Mouse (Mus musculus): ENCODE measurements around the gene Clcn7.

The Clcn7 gene

DNA sequence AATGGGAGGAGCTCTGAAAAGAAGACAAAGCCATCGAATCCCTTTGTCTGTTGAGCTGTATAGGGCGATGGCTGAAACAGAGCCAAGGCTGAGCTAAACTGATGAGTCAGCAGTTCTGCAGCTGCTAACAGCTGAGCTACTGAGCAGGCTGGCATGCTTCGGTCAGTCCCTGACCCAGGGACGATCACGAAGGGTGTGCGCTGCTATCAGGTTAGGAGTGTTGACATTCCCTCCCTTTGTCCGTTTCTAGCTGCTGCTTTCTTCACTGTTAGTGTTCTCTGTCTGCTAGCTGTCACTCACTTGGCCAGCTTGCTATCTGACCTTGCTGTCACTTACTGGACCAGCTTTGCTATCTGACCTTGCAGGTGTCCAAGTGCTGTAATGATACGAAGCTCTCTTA, 6.1 kb upstream of the Clcn7 start:
- DNase-seq (ENCODE audit: low read depth, low spot score), result peak; percentile 13

DNA sequence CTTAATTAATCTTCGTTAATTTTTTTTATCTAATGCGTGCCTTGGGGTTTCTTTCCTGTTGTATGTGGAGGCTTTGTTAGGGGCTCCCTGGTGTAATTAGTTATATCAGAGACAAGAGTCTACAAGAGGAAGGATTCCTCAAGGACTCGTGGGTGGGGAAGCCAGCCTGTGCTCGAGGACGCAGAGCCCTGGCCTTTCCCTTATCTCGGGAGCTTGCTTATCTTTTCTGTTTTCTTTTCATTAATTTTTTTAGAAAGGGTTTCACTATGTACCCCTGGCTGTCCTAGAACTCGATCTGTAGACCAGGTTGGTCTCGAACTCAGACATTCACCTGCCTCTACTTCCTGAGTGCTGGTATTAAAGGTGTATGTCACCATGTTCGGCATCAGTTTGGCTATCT, 5.5 kb upstream of the Clcn7 start:
- no peak for DNase-seq (ENCODE audit: low read depth, low spot score)

DNA sequence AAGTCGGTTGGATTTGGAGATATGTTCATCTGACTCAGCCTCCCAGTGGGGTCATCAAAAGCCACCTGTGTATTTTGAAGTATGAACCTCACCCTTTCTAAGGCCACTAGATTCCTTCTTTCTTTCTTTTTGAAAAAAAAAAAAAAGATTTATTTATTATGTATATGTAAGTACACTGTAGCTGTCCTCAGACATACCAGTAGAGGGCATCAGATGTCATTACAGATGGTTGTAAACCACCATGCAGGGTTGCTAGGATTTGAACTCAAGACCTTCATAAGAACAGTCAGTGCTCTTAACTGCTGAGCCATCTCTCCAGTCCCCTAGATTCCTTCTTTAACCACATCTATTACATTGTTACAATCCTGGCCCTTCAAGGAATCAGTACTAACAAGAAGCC, 3.1 kb upstream of the Clcn7 start:
- DNase-seq (ENCODE audit: low read depth, low spot score), result no peak

DNA sequence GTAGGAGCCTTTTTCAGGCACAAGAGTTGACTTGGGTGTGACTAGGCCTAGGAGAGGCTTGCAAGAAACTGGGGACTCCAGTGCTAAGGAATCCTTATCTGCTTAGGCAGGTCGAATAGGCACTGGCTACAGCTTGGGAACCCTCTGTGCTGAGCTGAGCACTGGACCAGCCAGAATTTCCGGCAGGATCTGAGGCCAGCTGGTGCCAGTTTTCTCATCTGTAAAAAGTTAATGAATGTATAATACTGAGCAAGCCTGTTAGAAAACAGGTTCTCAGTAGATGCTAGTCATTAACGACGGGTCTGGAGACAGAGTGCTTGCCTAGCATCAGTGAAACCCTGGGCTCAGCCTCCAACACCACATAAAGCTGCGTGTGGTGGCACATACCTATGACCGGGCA, 2.4 kb downstream of the Clcn7 start:
- no peak for DNase-seq (ENCODE audit: low read depth, low spot score)

DNA sequence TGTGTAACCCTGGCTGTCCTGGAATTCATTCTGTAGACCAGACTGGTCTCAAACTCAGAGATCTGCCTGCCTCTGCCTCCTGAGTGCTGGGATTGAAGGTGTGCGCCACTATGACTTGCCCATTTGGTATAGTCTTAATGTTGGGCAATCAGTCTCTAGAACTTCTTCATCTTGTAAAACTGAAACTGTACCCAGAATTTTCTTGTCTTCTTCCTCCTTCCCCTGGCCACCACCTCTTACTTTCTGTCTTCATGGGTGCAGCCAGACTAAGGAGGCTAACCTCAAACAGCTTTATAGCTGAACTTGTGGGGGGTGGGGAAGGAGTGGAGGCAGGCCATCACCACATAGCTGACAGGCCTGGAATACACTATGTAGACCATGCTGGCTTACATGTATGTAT, 5.6 kb downstream of the Clcn7 start:
- DNase-seq (ENCODE audit: low read depth, low spot score), result no peak

DNA sequence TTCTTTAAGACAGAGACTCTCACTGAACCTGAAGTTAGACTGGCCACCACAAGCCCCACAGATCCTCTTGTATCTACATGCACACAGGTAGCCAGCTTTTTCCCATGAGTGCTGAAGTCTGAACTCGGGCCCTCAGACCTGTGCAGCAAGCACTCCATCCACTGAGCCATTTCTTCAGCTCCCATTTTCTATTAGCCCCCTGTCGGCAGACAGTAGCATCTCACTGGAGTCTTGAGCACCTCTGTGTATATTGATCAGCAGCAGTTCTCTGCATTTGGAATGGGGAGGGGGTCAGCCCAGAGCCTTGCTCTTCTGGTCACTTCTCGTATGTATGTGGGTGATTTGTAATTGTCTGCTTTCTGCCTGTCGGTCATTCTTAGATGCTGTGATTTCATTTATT, 6.8 kb downstream of the Clcn7 start:
- no peak for DNase-seq (ENCODE audit: low read depth, low spot score)

DNA sequence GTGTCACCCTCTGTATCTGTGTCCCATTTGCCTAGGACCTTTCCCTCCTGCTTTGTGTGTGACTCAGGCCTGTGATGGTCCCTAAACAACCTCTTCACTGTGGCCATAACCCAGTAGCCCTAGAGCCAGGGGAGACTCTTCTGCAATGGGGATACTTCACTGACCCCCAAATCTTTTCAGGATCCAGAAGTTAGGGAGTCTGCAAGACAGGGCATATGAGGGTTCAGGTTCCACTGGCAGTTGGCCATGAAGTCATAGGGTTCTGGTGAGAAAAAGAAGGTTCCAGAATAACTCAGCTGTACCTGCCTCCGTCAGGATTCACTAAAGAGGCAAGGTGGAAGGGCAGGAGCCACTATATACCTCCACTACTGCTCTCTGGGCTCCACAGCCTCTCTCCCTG, 29.0 kb downstream of the Clcn7 start, which contains the start of gene Ccdc154:
Gene Ccdc154 (plus strand): TSS at position 301 of the 400 bp plus-strand sequence.
- no peak for DNase-seq (ENCODE audit: low read depth, low spot score)

DNA sequence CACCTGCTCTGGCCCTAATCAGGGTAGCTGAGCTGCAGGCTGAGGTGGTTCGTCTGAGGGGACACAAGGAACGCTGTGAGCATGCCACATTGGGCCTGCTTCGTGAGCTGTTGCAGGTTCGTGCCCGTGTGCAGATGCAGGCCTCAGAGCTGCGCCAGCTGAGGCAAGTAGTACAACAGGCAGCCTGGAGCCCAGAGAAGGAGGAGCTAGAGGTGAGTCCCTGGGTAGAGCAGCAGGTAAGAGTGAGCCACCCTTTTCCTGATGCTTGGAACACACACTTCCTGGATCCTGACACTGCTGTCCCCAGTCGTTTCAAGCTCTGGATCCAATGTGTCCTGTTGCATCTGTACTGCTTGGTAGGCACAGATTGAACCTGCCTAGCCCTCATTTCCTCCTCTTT, 30.2 kb downstream of the Clcn7 start:
- no peak for DNase-seq (ENCODE audit: low read depth, low spot score)

DNA sequence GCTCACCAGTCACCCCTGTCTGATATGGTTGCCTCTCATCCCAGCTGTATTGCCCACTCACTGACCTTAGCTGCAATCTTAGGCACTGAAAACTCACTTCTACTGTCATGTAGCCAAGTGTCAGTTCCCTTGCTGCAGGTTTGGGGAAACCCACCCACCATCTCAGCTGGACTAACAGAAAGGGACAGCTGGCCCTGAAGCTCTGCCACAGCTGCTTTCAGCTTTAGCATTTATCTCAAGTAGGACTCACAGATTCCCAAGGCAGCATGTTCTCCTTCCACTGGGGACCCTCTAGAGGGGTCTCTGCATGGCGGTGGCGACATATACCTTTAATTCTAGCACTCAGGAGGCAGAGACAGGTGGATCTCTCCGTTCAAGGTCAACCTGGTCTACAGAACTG, 31.6 kb downstream of the Clcn7 start:
- DNase-seq (ENCODE audit: low read depth, low spot score), result no peak

DNA sequence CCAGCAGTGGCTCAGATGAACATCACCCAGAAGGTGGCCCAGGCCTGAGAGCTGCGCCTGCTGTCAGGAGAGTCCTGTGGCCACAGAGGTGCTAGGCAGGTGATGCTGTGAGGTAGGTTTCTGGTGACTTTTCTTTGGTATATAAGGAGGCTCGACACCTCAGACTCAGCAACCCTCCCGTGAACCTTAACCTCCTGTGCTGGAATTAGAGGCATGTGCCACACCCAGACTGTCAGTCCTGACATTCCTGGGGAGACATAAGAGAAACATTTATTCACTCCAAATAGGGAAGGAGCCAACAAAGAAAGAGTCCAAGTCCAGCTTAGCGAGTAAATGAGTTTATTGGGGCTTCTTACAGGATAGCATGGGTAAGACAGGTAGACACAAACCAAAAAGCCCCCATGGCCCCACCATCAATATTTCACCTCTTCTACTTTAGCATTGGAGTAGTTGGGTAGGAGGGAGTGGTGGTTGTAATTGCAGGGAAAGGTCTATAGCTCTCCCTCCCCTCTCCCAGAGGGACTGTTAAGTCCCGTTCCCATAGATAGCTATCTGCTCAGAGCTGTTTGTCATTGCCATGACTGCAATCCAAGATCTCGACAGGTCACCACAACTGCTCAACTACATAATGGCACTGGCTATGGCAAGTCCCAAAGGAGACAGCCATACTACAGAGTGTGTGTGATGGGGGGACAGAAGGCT, 32.9 kb downstream of the Clcn7 start:
- no peak for DNase-seq (ENCODE audit: low read depth, low spot score)

DNA sequence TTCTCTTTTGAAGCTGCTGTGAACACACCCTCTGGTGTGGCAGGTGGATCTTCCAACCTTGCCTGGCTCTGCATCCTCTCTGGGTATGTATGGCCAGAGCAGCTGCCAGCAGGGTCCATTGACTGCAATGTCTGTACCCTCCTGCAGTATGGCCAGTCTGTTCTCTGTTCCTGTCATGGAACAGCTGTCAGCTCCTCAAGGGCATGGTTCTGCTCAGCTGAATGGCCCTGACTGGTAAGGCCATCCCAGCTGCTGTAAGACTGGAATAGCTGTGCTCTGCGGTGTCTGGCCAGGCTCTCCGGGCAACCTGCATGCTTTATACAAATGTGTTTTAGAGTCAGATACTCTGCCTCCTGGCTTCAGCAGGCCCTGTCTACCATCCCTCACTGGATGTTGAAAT, 36.5 kb downstream of the Clcn7 start:
- DNase-seq (ENCODE audit: low read depth, low spot score), result no peak

DNA sequence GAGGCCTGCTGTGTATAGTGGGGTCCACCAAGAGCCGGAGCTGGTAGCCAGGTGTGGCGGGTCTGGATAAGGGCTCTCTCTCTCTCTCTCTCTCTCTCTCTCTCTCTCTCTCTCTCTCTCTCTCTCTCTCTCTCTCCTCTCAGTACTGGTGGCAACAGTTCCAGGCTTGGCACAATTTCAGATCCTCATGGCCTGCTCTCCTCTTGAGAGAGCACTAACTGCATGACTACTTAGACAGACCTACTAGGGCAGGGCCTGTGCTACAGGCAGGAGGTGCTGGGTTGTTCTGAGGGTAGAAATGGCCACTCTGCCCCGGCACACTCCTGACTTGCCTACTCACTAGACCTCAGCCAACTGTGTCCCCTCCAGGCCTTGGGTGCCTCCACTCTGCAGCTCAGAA, 39.4 kb downstream of the Clcn7 start:
- DNase-seq (ENCODE audit: low read depth, low spot score), result no peak

DNA sequence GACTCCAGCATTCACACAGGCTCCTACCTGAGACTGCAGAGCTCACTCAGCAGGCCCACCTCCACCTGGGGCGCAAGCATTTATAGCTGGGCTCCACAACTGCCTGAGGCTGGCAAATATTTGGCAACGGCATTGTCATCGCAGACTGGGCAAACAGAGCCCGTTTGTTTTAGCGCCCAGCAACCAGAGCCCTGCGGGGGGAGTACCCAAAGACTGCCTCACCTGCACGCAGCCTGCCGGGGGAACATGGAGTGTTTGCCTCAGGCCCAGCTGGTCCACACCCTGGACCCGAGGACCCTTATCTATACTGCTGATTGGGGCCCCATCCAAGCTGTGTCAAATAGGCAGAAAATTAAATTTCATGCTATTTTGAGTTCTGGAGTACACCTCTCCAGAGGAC, 42.2 kb downstream of the Clcn7 start, which contains the start of gene Gm38655:
Gene Gm38655 (minus strand): TSS at position 61 of the 400 bp plus-strand sequence.
- DNase-seq (ENCODE audit: low read depth, low spot score), result no peak

DNA sequence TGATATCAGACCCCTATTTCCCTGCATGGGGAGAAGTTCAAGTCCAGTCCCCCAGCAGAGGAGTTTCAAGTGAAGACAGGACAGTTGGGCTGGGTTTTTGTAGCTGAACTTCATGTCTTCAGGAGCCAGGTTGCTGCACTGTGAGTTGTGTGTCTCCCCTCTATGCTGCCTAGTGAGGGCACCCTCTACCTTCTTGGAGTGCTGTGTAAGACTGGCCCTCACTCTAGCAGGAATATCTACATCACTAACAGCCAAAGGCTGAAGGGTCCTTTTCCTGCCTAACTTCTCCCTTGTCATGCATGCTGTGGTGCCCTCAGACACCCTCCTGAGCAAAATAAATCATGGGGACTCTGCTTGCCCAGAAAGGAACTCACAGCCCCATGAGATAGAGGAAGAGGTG, 50.0 kb downstream of the Clcn7 start:
- DNase-seq (ENCODE audit: low read depth, low spot score), result no peak

DNA sequence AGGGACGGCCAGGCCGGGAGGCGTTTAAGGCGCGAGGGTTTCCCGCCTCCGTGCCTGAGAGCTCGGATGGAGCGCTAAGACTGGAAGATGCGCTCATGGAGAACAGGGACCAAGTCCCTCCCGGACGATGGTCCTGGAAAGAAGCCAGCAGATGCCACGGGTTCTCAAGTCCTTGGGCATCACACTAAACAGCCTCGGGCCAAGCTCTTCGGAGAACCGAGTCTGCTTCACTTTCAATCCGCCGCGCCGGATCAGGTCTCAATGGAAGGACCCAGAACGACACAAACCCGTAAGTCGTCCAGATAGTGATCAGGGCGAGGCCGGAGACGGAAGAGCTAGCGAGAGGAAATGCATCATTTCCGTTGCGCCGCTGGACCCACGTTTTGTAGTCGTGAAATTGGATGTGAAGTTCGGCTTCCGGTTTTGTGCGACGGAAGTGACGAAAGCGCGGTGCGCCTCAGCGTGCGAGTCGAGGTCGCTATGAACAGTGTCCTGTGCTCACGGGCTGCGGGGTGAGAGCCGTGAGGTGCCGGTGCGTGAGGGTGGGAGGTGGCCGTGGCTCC, 51.0 kb downstream of the Clcn7 start, which contains the start of gene BC003965:
Gene BC003965 (plus strand): TSS at position 426 of the 563 bp plus-strand sequence.
- DNase-seq (ENCODE audit: low read depth, low spot score), result peak; percentile 99

DNA sequence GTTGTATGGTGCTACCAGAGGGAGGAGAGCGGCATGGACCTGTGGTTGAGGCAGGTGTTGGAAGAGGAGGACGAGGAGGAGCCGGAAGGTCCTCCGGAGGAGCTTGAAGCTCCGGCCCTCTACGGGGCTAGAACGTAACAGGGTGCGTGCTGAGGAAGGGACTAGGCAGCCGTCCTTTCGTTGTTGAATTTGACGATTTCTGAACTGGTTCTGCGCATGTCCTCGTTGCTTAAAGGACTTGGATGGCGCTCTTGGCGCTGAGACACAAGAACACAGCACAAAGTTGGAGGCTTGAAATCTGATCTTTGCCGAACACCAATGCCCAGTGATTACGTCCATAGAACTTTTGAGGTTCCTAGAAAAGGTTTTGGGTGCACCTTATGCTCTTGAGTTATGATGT, 51.8 kb downstream of the Clcn7 start:
- DNase-seq (ENCODE audit: low read depth, low spot score), result no peak

DNA sequence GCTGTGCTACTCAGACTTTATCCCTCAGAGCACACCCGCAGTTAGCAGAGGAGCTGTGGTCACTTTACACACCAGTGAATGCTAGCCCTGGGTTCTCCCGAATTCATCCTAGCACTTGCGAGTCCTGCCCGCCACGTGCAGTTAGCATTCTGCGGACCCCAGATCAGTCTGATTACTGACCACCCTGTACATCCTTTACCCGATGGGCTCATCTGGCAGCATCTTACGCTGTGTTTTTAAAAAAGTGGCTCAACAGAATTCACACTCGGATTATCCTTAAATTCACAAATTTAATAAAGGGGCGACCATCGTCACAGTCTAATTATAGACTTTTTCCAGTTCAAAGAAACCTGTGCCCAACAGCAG, 54.6 kb downstream of the Clcn7 start:
- no peak for DNase-seq (ENCODE audit: low read depth, low spot score)

DNA sequence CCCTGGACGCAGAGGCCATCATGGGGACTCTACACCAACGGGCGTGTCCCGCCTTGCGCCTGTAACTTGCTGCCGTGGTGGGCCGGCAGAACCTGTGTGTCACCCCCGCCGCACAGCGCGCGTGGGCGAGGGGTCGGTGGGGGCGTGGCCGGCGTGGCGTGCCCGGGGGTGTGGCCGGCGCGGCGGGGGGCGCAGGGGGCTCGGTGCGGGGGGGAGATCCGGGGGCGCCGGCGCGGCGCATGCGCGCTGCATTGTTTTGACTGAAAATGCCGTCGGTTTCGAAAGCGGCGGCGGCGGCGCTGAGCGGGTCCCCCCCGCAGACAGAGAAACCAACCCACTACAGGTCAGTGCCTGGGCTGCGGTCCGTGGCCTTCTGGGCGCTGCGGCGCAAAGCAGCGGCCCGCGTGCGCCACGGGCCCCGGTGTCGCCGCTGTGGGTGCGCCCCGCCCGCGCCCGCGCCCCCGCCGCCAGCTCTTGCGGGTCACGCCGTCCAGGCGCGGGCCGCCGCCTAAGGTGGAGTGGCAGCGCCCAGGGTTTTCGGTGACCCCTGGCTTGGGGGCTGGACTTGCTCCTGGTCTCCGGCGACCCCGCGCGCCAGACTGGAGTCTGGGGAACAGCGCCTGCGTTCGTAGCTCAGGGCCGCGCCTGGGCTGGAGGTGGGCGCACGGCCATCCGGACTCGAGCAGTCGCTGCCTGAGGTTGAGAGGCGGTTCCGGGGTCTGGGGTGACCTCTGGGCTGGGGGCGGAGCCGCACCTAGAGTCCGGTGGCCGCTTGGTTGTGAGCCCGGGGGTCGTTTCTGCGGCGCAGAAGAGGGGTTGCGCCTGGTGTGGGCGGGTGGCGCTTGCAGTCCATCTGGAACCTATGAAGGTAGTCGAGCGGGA, 55.2 kb downstream of the Clcn7 start, which contains the start of gene Unkl:
Gene Unkl (plus strand): TSS at position 248 of the 882 bp plus-strand sequence.
- DNase-seq (ENCODE audit: low read depth, low spot score), result no peak

DNA sequence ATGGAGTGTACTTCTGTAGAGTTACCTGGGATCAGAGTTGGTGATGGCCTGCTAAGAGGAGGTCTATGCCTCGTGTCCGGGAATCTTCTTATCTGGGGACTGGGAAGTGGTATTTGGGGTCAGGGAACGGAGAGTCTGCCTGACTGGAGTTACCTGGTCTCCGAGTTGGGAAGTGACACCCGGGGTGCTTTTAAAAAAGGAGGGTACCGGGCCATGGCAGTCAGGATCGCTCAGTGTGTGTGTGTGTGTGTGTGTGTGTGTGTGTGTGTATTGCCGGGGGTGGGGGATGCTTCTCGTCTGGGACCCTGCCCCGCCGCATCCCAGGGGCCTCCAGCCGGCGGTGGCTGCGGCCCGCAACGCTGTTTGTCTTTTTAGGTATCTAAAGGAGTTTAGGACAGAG, 55.9 kb downstream of the Clcn7 start:
- DNase-seq (ENCODE audit: low read depth, low spot score), result no peak

DNA sequence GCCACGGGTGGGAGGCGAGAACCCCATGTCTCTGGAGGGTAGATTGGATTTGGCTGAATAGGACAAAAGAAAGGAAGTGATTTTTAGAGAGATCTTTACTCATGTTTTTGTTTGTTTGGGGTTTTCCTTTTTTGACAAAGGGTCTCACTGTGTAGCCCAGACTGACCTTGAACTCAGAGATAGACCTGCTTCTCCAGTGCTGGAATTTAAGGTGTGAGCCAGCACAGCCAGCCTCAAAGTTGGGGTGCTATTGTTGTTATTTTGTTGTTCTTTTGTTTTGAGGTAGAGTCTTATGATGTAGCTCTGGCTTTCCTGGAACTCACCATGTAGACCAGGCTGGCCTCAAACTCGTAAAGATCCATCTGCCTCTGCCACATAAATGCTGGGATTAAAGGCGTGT, 69.2 kb downstream of the Clcn7 start:
- DNase-seq (ENCODE audit: low read depth, low spot score), result no peak

DNA sequence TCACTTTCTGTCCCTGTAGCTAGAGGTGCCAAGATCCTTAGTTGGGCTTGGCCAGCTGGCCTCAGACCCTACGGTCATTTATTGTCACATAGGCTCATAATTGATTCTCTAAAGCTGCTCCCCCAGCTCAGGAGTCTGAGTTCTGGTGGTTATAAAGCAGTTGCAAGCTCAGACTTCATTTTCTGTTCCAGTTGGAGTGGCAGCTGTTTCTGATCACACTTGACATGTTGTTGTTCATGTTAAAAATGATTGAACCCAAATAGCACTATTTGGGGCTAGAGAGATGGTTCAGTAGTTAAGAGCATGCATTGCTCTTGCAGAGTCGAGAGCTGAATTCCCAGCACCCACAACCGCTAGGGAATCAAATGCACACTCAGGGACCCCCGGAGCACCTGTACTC, 76.8 kb downstream of the Clcn7 start:
- DNase-seq (ENCODE audit: low read depth, low spot score), result no peak

DNA sequence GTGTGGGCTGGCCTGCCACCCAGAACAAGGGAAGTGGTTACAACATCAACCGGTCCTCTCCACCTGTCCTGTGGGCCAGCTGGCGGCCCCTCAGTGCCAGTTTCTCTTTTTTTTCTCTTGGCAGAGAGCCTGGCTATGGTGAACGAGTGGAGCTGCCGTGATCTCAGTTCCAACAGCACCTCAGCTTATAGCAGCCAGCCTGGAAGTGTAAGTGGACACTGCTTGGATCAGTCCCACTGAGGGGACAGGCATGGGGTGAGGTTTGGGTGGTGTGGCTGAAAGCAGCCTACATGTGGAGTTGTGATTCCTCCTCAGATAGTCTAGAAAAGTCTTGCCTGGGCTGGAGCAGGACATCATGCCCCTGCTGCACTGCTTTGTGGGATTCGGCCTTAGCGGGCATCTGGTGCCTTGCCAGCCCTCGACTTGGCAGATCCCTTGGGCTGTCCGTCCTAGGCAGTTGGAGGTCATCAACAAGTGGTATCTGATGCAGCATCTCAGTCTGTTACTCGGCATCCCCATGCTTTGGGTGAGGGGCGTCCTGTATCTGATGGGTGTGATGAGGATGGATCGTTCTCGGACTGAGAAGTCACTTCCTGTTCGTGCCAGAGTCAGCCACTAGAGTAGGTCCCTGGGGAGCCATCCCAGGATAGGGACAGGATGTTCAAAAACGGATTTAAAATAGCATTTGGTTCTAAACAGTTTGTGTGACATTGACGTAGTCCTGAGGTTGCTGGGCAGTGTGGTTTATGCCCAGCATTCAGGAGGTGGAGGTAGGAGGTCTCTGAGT, 77.7 kb downstream of the Clcn7 start:
- no peak for DNase-seq (ENCODE audit: low read depth, low spot score)

Measured in telencephalon, adult 2 months (tissue).